Mouse (Mus musculus): ENCODE results near the gene Il5ra.

DNA sequence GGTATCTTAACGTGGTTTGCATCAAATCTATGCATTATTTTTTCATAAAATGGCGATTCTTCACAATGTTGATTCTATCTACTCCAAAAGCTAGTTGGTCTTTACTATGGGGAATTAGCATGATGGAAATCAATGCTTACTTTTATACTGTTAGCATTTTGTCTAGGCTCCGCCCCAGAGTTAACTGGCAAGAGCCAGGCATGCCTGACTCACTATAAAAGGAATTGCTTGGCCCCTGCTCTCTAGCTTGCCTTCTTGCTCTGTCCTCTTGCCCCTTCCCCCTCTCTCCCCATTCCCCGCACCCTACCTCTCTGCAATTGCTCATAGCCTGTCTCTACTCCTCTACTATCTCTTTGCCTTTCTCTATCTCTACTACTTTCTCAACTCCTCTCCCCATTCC, 17.9 kb upstream of the Il5ra start:
- TF ChIP-seq POLR2A (IDR thresholded peaks at IDR 0.05; ENCODE audit: control insufficient read depth, low read depth, low read length) (no peak), CTCF (IDR thresholded peaks at IDR 0.05; ENCODE audit: control insufficient read depth, insufficient read depth, insufficient replicate concordance, low read depth, low read length) (no peak)

Measured in testis, adult 2 months (tissue).